Mouse (Mus musculus) layer of hippocampus, adult 18-20 months (tissue): ENCODE results near the gene P2ry14. TPM values are rescaled to one million over a fixed set of nuclear protein-coding genes. Genes with fewer than 3 reads are reported as not detected.
A peak's percentile ranks its signal among the peaks of the same experiment; 100 is the strongest.

Experiments used
- DNase-seq, 2 experiments: peaks; one replicate each; pipeline ENCODE4 v3.0.0; 2022; ENCODE audit warnings: low spot score in 2 of 2
- long read RNA-seq: library from polyadenylated mRNA; stranded (forward); transcript quantifications from one replicate; pipeline ENCODE4 v2.0.0, GENCODE M21; 2021
- total RNA-seq, 2 experiments: library from RNA; stranded (reverse); gene quantifications; 2 replicates each; pipeline ENCODE4 v1.2.3; 2021

P2ry14 gene
- 1 to 10 TPM; 1.4 to 2.0 TPM for total RNA-seq
- long read RNA-seq, full-length matches to known transcripts = 3 of 9 reads
- long read RNA-seq, partial matches to known transcripts = 0 of 9 reads
- long read RNA-seq, other reads (novel, unspliced or antisense) = 6 of 9 reads

DNA sequence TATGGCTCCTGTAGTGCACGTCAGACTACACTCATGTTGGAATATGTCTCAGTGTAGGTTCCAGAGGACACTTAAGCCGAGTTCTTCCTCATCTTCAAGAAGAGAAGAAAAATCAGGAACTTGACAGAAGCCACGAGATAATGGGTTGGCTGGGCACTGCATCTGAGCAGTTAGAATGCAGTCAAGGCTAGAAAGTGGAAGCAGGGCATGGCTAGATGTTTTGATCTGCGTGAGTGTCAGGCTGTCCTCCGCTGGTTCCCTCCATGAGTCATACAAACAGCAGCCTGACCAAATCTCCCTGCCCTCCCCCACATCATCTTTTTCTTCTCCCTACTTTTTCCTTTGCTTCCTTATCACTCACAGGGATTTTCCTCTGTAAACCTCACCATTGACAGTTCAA is at the start of gene P2ry14:
Gene P2ry14, minus strand, starts transcription at position 195 of the 400 bp plus-strand sequence.
- DNase-seq = no peak

DNA sequence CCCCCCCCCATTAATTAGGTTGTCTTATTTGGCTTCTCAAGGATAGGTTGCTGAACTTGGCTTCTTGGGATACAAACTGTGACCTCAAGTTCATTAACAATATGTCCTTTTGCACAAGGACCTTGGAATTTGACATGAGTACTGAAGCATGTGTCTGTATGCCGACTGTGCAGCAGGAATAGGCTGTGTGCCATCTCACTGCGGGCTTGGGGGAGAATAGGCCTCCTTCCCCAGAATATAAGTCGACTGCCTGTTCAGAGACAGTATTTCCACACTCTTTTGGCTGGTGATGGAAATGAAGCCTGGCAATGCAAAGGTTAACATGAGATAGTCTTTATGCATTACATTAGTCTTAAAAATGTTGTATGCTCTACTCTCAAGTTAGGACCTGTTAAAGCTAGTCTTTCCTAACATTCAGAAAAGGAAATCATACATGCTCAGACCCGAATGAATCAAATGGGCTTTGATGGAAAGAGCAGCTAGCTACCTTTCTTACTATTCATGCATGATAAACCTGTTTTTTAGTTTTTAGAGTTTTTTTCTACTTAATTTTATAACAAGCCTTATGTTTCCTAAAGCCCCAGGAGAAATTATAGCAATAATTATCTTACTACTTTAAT is 44.0 kb upstream of the P2ry14 start:
- no peak for DNase-seq

DNA sequence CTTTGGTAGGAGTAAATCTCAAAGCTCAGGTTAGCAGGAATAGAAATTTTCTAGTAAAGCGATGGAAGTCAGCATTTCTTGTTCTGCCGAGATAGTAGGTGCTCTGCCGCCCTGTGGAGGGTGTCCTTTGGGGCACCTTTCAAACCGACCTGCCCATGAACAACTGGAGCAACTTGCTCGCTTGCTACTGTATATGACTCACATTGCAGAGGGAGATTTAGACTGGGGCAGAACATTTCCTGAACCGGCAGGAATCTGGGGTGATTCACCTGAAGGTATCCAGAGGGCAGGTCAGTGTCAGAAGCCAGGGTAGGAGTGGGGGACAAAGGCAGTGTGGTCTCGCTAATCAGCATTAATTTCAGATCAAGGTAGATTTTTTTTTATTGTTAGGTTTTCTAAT is 41.5 kb upstream of the P2ry14 start, which contains the start of gene Gpr87:
Gene Gpr87, minus strand, starts transcription at position 167 of the 400 bp plus-strand sequence.
- no peak for DNase-seq

DNA sequence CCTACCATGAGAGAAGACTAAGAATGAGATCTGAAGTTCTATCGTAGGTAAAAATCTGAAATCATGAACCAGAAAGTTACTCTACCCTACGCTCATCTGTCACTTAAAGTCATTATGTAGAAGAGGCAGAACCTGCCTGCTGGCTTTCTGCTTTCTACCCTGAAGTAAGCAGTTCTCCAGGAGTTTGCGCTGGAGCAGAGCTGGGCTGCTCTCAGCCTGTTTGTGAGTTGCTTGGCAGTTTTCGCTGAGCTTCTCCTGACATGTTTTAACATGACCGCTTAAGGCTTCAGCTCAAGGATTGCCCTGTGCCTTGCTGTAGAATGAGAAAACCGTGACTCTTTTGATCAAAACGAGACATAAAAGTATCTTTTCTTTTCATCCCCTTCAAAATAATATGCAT is 40.7 kb upstream of the P2ry14 start:
- DNase-seq = no peak

DNA sequence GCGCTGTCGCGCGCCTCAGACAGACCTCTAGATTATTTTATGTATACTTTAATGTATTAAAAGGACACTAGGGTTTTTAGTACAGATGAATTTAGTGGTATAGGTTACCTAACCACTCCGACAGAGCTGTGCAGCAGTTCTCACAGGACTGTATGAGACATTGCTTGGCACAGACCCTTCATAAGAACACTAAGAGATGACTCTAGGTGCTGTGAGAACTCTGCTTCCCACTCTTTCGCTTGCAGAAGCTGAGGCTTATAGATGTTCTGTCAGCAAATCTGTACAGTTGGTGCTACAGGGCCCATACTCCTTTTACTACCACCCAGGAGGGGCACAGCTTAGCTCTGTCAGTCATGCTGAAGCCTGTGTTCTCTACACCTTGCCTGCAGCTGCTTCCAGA is 38.3 kb upstream of the P2ry14 start:
- no peak for DNase-seq

DNA sequence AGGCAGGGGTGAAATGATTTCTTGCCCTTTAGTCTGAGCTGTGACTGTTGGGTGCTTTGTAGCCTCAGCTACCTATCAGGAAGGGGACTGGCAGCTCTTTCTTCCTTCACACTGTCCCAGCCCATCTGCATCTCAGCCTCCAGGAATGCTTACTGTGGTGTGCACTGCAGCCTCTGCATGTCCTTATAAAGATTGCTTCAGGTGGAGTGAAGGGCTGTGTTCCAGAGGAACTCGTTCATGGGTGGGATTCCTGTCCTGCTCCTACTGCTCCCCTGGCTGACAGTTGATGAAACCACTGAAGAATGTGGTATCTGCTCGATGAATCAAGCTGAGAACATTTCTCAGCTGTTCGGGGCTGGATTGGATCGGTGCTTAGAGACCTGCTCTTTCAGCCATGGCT is 33.9 kb upstream of the P2ry14 start:
- no peak for DNase-seq

DNA sequence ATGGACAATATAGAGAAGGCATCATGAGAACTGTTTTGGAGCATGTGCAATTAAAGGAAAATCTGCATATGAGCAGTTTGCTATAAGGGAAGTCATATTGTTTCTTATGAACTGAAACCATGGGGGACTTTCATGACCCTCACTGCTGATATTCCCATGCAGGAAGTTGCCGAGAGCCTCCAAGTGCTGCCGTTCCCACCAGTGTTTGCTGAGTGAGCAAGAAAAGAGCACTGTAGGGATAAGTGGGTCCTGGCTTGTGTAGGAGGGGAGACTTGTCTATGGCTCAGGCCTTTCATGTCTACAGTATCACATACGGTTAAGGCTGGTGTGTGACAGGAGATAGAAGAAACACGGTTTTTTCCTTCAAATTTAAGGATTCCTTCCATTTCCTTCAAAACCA is 32.2 kb upstream of the P2ry14 start:
- no peak for DNase-seq

DNA sequence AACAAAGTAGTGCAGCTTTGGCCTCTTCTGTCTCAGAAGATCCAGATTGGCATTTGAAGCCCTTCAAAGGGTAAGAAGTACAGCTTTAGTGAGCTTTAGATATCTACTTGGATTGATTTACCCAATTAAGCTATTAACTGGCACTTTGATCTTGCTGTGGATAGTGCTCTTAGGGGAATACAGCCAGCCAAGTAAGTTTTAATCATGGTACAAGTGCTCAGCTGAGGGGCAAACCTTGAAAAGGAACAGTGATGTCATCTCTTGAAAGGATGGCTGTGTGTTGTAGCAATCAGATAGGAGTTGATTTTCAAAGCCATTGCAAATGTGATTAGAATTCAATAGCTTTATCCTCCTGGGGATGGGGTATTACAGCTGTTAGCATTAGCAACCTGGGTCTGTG is 28.7 kb upstream of the P2ry14 start:
- no peak for DNase-seq

DNA sequence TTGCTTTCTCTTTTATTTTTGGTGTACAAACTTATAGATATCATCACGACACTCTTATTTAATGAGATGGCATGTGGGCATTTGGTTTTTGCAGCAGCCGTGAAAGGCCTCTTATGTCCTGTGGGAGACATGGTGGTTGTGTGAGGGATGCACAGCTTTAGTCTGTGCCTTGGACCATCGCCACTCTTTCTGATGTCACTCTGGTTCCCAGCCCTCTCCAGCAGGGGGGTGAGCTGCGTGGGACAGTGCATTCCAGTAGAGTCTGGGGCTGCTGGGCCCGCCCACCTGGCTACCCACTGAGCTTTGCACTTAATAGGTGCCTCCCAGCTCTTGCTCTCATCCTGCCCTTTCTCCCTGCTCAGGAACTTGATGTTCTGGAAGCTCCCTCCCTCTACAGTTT is 27.7 kb upstream of the P2ry14 start:
- peak in 1 of 2 experiments; percentile 30 for DNase-seq

DNA sequence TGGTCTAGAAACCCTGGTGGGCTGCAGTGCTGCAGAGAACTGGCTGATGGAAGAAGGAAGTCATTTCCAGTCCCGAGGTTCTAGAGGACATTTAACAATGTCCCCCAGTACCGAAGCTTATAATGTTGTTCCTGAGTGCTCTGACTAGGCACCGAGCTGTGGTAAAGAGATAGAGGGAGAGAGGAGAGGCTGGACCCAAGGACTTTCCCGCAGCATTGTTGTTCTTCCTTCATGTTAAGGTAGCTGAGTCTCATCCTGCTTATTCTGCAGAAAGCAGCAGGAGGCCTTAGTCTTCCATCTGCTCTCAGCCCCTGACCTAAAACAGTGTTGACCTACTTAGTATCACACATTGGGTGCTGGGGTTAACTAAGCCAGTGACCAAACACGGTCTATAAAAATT is 23.5 kb upstream of the P2ry14 start:
- no peak for DNase-seq

DNA sequence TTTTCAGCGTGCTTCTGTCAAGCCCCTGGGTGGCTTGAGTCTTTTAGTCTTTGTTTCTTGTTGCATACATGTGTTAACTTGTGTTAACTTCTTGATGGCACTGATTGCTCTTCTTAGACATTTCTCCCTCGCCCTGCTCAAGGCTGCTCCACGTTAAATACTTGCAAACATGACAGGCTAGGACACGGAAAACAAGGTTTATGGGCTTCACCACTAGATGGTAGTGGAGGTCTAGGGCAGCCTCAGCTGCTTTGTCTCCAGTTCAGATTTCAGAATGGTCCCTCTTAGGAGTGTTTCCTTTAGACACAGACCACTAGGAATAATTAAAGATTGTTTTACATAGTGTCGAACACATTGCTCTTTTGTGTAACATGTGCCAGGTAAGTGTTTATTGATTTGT is 21.8 kb upstream of the P2ry14 start:
- peak; percentile 37 to 67 for DNase-seq

DNA sequence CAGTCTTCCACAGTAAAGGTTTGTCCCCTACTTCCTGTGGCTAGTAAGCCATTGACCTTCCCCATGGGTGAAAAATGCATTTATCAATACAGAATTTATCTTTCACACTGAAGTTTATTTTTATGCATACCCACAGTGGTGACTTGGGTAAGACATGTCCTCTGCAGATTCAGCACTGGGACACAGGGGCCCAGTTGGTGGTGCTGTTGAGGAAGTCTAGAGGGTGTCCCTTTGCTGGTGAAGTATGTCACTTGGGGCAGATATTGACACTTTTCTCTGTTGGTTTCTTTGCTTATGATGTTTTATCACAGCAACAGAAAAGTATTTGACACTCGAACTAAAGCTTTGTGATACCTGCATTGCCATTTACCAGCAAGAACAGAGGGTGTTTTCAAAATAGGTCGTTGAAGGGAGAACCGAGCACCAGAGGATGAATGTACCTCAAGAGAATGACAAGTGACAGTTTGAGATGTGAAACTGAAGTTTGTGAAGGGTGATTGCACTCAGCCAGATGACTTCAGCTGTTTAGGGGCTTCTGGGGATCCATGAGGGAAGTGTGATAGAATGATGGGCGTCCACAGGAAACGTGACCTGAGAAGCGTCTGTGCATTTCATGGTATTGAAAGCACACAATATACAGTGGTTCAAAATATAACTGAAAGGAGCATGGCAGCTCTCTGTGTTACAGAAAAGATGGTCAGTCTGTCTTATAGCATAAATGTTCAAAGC is 21.2 kb upstream of the P2ry14 start:
- DNase-seq = no peak

DNA sequence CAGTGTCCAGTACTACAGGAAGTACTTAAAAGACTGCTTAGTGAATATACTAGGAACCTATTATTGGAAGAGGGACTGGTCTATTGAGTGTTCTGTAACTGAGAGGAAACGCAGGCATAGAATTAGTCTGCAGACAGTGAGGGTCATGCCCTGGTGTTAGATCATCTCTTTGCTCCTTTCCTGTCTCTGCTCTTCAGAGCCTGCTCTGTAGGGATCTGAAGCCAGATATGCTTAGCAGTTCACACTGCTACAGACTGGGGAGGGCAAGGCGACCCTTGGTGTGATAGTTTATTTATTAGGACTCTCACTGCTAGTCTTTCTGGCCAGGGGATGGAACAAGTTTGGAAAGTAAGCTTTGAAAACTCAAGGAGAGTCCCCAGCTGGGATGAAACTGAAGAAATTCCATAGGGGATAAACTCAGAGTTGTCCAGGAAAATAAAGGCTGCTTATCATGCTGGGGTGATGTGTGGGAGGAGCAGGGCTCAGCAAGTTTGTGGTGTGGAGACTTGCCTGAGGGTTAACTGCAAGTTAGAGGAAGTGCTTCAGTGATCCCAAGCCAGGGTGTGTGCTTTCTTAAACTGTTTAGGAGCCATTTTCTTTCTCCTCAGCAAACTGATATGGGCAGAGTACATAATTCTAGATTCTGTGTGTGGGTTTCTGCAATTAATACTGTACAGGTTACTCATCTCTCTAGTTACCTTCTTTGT is 16.7 kb upstream of the P2ry14 start:
- no peak for DNase-seq

DNA sequence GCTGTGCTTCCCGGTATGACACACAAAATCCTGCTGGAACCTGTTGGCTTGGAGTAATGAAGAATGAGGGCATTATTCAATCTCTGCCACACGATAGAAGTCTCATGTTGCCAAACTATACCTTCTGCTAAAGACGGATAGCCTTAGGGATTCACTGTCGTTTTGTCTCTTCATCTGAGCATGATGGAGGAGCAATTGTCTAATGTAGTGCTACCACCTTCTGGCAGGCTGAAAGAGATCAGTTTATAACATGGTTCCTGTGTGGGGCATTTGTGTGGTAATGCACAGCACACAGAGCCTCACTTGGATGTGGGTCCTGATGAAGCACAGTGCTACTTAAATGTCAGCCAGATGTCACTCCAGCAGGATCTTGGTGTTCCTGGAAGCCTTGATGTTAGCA is 15.8 kb upstream of the P2ry14 start:
- DNase-seq = no peak

DNA sequence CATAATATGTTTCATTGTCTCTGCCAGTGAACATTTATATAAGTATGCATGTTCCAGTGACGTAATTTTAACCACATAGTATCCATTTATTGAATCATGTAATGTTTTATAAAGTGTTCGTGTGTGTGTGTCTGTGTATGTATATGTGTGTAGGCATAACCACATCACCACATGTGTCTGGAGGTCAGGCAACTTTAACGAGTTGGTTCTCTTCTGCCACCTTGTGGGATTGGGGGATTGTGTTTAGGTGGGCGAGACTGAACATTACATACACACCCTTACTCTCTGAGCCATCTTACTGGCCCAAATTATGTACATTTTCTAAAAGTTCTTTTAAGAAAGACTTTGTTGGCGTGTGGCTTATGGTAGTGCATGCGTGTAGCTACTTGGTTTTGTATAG is 15.1 kb upstream of the P2ry14 start:
- DNase-seq = no peak

DNA sequence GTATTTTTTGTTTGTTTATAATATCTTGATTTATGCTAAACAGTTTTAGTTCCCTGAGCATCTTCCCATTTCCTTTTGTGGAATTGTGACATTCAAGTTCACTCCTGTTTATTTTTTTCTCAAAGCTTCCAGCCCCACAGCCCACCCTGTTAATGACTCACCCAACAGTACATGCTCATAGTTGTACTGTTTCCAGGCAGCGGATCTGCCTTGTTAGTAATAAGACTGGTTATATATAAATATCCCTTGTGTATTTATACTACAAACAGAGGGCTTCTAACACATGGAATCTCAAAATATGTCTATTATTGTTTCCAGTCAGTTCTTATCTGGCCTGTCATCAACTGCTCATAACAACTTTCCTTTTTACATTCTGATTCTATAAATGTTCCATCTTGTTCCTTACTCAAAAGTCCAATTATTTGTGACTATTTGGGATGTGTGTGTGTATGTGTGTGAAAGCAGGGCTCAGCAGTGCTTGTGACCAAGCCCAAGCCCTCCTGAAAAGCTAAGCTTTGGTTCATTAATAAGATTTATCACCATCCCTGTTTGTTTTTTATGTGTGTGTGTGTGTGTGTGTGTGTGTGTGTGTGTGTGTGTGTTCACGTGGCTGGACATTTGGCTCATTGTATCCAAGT is 14.1 kb upstream of the P2ry14 start:
- peak; percentile 20 to 60 for DNase-seq

DNA sequence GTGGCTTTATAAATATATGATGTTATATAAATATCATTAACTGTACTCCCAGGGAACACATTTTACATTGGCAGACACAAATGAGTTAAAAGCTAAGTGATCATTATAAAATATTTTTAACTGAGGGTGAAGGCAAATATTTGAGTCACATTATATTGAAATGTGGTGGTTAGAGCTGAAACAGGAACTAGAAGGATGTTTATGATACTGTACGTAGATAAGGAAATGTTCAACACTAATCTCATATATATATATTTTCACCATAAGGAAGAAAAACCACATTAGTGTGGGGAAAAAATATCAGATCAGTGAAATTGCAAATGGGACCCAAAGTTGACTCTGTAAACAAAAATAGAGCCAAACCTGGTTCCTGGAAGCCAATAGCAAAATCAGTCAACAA is 7.0 kb upstream of the P2ry14 start:
- DNase-seq = no peak

DNA sequence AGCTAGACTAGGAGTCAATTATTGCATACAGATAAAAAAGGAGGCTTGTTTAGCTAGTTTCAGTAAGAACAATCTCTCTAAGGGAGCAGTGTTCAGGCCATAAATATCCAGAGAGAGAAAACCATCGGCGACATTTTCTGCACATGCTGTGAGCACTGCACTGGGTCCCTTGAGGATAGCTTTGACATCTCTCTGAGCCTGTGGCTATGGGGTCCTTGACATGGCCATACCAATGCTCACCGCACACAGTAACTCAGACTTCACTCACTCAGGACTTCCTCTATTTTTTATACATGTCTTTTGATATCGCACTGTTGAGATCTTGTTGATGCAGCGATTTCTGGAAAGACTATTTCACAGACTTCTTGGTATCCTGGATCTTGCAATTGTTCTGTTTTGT is 3.6 kb upstream of the P2ry14 start:
- no peak for DNase-seq

DNA sequence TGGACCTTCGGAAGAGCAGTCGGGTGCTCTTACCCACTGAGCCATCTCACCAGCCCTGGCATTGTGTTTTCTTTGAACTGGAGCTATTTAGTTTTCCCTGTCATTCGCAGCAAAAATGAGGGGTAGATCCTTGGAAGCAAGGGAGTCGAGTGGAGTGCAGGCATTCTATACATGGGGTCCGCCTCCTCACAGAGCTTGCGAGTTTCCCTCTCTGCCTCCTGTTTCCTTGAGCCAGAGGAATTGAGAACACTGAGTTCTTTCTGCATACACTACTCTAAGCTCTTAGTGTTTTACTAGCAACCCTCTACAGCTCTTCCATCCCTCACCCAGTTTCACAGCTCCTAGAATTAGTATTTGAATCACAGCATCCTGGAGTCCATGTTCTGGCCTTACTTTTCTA is 2.0 kb upstream of the P2ry14 start:
- DNase-seq = no peak

DNA sequence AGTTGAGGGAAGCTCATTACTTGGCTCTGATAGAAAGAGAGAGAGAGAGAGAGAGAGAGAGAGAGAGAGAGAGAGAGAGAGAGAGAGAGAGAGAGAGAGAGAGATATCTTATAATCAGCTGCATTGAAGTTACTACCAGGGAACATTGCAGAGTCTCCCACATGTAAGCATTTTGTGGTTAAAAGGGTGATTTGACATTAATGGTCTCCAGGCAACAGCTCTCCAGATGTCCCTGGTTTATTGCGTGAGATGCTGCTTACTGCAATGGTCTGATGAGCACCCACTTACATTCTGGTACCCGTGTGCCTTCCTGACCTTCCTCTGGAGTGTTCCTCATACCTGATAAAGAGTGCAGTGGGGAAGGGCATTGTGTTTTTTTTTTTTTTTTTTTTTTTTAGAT is 1.5 kb upstream of the P2ry14 start:
- no peak for DNase-seq

DNA sequence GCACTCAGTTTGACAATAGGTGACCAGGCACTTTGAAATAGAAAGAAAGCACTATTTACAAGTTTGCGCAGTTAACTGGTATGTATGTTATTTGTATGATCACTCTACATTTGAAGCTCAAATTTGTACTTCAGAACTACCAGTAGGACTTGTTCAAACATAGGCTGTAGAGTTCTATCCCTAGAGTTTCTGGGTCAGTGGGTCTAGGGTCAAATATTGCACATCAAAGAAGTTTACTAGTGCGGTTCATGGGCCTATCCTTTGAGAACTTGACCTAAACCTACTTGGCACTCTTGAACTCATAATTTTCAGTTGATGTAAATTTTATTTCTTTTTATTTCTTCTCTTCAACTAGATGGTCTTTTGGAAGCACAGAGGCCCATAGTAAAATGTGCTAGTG is 2.8 kb downstream of the P2ry14 start:
- DNase-seq = no peak

DNA sequence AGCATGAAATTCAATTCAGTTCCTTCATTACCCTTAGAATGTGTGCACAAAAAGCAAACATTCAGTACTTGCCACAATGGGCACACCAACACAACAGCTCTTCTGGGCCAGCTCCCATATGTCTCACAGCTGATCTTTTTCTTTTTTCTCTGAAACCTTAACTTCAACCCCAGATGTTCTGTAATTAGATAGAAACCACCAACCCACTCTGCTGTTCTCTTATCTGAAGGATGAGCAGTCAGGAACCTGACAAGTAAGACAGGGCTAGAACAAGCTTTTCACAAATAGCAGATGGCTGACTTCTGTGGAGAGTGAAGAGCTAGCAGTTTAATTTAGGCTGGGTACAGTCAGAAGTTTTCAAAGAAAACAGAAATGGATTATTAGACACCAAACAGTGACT is 3.8 kb downstream of the P2ry14 start:
- DNase-seq = peak in 1 of 2 experiments; percentile 49
